Mouse (Mus musculus) forebrain, embryonic 13.5 days (tissue): ENCODE measurements around the gene Chtf18. TPM values are rescaled to one million over a fixed set of nuclear protein-coding genes. Genes with fewer than 3 reads are reported as not detected.

Experiments
- ATAC-seq: fragments of 200-750 bp; cut with Nextera tagmentation; 2 replicates; pipeline ENCODE4 v1.8.0; 2017
- H3K27ac ChIP-seq: fragments of 300-500 bp; sonication (generic); 2 replicates; pipeline ENCODE4 v1.5.1; 2015; ENCODE audit warnings: inconsistent platforms, mild to moderate bottlenecking, moderate library complexity
- H3K27me3 ChIP-seq: fragments of 300-500 bp; sonication (generic); 2 replicates; pipeline ENCODE4 v1.6.1; 2015; ENCODE audit warnings: mild to moderate bottlenecking, inconsistent platforms
- H3K36me3 ChIP-seq: fragments of 300-500 bp; sonication (generic); 2 replicates; pipeline ENCODE4 v1.6.1; 2015; ENCODE audit warnings: mild to moderate bottlenecking, inconsistent platforms; ENCODE audit not compliant: poor library complexity, severe bottlenecking
- H3K4me1 ChIP-seq: fragments of 300-500 bp; sonication (generic); 2 replicates; pipeline ENCODE4 v1.6.1; 2015; ENCODE audit warnings: inconsistent platforms
- H3K4me2 ChIP-seq: fragments of 300-500 bp; sonication (generic); 2 replicates; pipeline ENCODE4 v1.6.1; 2015; ENCODE audit warnings: inconsistent platforms, mild to moderate bottlenecking, moderate library complexity
- H3K4me3 ChIP-seq: fragments of 300-500 bp; sonication (generic); 2 replicates; pipeline ENCODE4 v1.5.1; 2015; ENCODE audit warnings: mild to moderate bottlenecking, inconsistent platforms
- H3K9ac ChIP-seq: fragments of 300-500 bp; sonication (generic); 2 replicates; pipeline ENCODE4 v1.6.1; 2015; ENCODE audit warnings: mild to moderate bottlenecking, inconsistent platforms
- H3K9me3 ChIP-seq: fragments of 300-500 bp; sonication (generic); replicated peaks from 2 replicates; pipeline ENCODE4 v1.6.1; 2016; ENCODE audit warnings: inconsistent platforms
- WGBS: fragments of 180-500 bp; shearing (Covaris S2); methylation state at CpG from one replicate; pipeline ENCODE4 v1.1.7; 2015; 5-methylcytosine and 5-hydroxymethylcytosine counted together
- polyA plus RNA-seq: library from polyadenylated mRNA; unstranded; fragments of >200 nt; fragmentation: Nextera tagmentation; extraction: Ambion mirVana; gene quantifications from 2 replicates; pipeline ENCODE4 v1.2.1, GENCODE M21; 2015

The Chtf18 gene
- polyA plus RNA-seq, 1 experiment from 2014 or later, result 24.6 TPM

DNA sequence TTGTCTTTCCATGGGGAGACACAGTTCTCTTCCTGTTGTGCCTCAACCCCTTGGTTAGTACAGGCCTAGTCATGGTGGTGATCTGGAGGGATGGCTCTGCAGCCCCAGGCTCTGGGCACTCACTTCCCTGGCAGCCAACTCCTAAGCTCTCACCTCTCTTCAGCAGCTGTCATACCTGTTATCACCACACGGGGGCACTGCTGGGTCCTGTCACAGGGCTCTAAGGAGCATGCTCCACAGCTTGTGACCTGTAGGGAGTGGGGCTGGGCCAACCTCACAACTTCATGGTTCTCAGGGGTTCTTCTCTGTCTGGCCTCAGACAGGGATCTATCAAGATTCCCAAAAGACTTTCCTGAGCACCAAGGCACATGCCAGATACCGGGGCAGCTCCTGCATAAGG, 4.9 kb upstream of the Chtf18 start:
- H3K36me3 ChIP-seq, result peaks cover 21% of the 10 kb centered on the region
- 25% methylated on average over 2 of the region's 2 CpGs for WGBS
- H3K4me2 ChIP-seq, result no peak overlapping the region

DNA sequence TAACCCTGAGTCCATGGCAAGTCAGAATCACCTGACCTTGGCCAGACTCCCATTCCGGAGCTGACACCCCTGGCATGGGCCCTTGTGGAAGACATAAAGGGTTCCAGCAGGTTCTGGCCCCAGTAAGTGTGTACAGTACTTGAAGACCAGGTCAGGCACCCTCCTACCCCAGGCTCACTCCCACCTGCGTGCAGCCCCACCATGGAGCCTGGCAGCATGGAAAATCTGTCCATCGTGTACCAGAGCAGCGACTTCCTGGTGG, 721 bp upstream of the Chtf18 start:
- peaks cover 32% of the 10 kb centered on the region for H3K4me1 ChIP-seq
- ATAC-seq, result no peak; the same call in none of the 2 replicates
- no peaks in the 10 kb centered on the region for H3K9me3 ChIP-seq
- 18% methylated on average over 4 of the region's 4 CpGs for WGBS
- no peak overlapping the region for H3K27ac ChIP-seq
- peak overlapping the region; percentile 80 for H3K9ac ChIP-seq
- peak overlapping the region; percentile 95 for H3K4me2 ChIP-seq
- H3K36me3 ChIP-seq, result peaks cover 38% of the 10 kb centered on the region
- H3K27me3 ChIP-seq, result no peaks in the 10 kb centered on the region
- H3K4me3 ChIP-seq, result peak overlapping the region; percentile 62

More for the DNA sequence above, 4.9 kb upstream of the Chtf18 start:
- Histone ChIP-seq H3K4me3 (no peak overlapping the region), H3K9ac (no peak overlapping the region), H3K27me3 (no peaks in the 10 kb centered on the region), H3K9me3 (no peaks in the 10 kb centered on the region), H3K27ac (no peak overlapping the region), H3K4me1 (peaks cover 13% of the 10 kb centered on the region)
- no peak for ATAC-seq

DNA sequence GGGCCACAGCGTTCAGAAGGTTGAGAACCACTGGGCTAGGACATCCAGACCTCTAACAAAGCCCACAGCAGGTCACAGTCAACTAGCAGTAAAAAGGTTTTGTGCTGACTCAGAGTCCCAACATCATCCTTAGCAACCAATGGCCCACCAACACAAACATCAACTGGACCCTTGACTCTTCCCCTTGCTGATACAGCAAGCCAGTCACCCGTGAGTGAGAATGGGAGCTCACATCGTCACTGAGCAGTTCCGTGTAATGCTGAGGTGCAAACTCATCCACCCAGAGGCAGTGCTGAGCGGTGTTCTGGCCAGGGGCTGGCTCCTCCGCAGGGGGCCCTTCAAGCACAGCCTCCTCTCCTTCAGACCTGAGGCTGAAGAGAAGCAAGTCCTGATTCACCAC, 2.0 kb downstream of the Chtf18 start:
- Histone ChIP-seq H3K27me3 (no peaks in the 10 kb centered on the region), H3K4me1 (peaks cover 32% of the 10 kb centered on the region), H3K4me3 (no peak overlapping the region), H3K9ac (no peak overlapping the region), H3K4me2 (no peak overlapping the region), H3K27ac (no peak overlapping the region), H3K9me3 (no peaks in the 10 kb centered on the region), H3K36me3 (peaks cover 53% of the 10 kb centered on the region)
- ATAC-seq, result no peak
- 82% methylated on average over 6 of the region's 6 CpGs for WGBS

DNA sequence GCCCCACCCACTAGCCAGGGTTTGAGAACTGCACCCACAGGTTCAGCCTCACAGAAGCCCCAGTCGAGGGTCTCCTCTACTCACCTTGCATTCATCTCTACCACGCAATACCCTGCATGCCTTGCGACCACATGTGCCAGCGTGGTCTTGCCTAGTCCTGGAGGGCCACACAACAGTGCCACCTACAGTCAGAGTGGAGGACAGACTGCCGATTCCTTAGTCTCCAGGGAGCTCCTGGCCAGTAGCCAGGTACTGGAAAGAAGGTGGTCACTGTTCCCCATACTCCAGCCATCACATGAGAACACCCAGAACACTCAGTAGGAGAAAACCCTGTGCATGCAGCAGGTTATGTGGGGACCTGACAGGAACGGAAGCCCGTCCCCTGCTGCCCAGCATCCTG, 3.3 kb downstream of the Chtf18 start:
- H3K4me2 ChIP-seq, result no peak overlapping the region
- 77% methylated on average over 7 of the region's 7 CpGs for WGBS
- peaks cover 30% of the 10 kb centered on the region for H3K4me1 ChIP-seq
- no peaks in the 10 kb centered on the region for H3K27me3 ChIP-seq
- no peak overlapping the region for H3K4me3 ChIP-seq
- H3K9ac ChIP-seq, result no peak overlapping the region
- peaks cover 58% of the 10 kb centered on the region for H3K36me3 ChIP-seq
- no peaks in the 10 kb centered on the region for H3K9me3 ChIP-seq
- H3K27ac ChIP-seq, result no peak overlapping the region
- ATAC-seq, result no peak

DNA sequence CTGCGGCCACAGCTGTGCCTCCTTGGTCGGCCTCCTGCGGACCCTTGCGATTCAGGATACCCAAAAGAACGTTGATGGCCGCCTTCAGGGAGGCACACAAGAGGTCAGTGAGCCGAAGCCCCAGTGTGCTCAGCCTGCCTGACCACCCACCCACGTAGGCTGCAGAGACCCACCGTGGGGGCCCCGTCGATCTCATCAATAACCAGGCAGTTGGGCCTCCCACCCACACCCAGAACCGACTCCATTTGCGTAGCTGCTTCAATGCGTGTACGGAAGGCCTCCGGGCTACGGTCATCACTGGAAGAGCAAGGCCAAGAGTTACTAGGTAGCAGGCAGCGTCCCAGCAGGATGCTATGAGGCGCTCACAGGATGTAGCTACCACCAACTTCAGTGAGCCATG, 3.7 kb downstream of the Chtf18 start:
- WGBS, result 96% methylated on average over 19 of the region's 19 CpGs
- H3K27me3 ChIP-seq, result no peaks in the 10 kb centered on the region
- H3K9me3 ChIP-seq, result no peaks in the 10 kb centered on the region
- ATAC-seq, result no peak
- H3K27ac ChIP-seq, result no peak overlapping the region
- peaks cover 55% of the 10 kb centered on the region for H3K36me3 ChIP-seq
- no peak overlapping the region for H3K4me3 ChIP-seq
- no peak overlapping the region for H3K9ac ChIP-seq
- H3K4me1 ChIP-seq, result peaks cover 26% of the 10 kb centered on the region
- H3K4me2 ChIP-seq, result no peak overlapping the region

DNA sequence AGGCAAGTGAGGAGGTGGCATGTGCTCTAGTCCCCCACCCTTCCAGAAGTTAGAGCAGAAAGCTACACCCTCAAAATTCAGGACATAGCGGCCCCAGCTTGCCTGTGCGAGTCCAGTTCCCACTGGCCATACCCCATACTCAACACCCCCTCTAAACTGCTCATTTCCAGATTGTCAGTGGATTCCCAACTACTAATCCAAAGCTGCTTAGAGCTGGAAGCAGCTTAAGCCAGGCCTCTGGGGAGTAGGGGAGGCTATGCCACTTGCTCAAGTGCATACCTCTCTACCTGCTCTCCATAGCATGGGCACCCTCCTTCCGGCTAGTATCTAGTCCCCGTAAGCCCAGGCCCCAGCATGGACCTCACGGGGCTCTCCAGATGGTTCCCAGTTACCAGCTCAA, 5.7 kb downstream of the Chtf18 start:
- H3K4me1 ChIP-seq, result peaks cover 22% of the 10 kb centered on the region
- no peak overlapping the region for H3K4me3 ChIP-seq
- no peaks in the 10 kb centered on the region for H3K9me3 ChIP-seq
- no peak for ATAC-seq
- whole genome bisulfite sequencing, result 95% methylated on average over 5 of the region's 5 CpGs
- H3K4me2 ChIP-seq, result no peak overlapping the region
- no peak overlapping the region for H3K27ac ChIP-seq
- no peak overlapping the region for H3K9ac ChIP-seq
- H3K27me3 ChIP-seq, result peaks cover 18% of the 10 kb centered on the region
- peaks cover 55% of the 10 kb centered on the region for H3K36me3 ChIP-seq

DNA sequence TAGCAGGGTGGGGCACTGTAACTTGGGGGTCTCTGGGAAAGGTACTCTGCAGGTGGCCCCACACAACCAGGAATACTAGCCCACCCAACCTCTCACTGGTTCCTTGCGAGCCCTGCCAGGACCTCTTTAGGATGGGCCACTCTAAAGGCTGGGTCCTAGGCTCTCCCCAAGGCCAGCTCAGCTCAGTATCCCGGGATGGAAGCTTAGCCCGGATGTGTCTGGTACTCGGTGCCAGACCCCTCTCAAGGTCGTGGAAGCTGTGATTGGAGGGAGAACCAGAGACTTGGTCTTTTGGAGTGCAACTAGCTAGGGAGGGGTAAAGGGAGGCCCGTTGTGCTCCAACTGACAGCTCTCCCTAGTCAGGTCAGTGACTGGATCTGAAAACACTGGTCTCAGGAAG, 9.5 kb downstream of the Chtf18 start:
- H3K27me3 ChIP-seq, result peaks cover 37% of the 10 kb centered on the region
- H3K9me3 ChIP-seq, result no peaks in the 10 kb centered on the region
- ATAC-seq, result no peak
- H3K4me3 ChIP-seq, result peak overlapping the region; percentile 35
- peaks cover 36% of the 10 kb centered on the region for H3K36me3 ChIP-seq
- peaks cover 9% of the 10 kb centered on the region for H3K4me1 ChIP-seq
- H3K4me2 ChIP-seq, result peak overlapping the region; percentile 61
- 11% methylated on average over 6 of the region's 6 CpGs for WGBS
- H3K9ac ChIP-seq, result peak overlapping the region; percentile 38; the same call in 1 of the 2 replicates
- no peak overlapping the region for H3K27ac ChIP-seq

DNA sequence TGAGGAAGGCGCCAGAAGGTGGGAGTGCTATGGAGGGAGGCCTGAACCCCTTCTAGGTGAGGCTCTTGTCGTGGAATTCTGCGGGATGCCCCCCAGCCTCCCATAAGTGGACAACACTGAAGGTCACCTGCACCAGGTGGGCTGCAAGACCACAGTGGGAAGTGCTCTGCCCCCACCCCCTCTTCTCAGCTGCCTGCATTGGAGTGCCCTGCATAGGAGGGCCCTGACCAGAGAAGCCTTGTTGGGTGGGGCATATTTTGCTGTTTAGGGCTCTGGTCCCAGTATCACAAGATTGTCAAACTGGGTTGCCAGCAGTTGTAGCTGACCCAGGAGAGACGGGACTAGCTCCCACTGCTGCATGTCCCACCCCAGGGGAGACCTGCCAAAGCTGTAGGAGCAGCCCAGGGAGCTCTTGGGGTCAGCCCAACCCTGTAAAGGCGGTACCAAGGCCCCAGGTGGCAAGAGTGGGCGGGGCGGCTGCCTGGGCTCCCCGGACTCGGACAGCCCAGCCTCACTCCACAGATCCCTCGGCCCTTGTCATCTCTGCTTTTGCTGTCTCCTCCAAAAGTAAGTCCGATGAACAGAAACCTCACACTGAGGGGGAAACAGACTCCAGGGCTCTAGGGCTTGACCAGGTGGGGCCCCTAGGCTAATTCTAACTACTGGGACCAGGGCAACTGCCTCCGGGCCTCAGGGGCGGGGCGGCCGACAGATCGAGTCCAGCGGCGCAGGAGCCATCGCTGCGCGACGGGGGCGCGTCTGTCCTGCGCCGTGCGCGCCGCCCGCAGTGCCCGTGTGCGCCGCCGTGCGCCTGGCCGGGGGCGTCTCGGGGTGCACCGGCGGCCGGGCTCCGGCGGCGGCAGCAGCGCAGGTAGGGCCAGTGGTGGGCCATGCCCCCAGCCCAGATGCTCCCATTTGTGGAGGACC, 10.2 kb downstream of the Chtf18 start, which contains the start of gene Gng13:
TSS of gene Gng13 (plus strand) at position 461 of the 927 bp plus-strand sequence.
- Histone ChIP-seq H3K4me2 (peak within 1 kb of the TSS; percentile 61), H3K27ac (no peak within 1 kb of the TSS), H3K9me3 (no peaks in the 10 kb centered on the region), H3K27me3 (peaks cover 37% of the 10 kb centered on the region), H3K4me3 (peak within 1 kb of the TSS; percentile 35), H3K36me3 (peaks cover 29% of the 10 kb centered on the region), H3K9ac (peak within 1 kb of the TSS; percentile 38), H3K4me1 (peaks cover 9% of the 10 kb centered on the region)
- peak; percentile 33; the same call in 1 of the 2 replicates for ATAC-seq
- WGBS, result under 1% methylated on average over 45 of the region's 45 CpGs

DNA sequence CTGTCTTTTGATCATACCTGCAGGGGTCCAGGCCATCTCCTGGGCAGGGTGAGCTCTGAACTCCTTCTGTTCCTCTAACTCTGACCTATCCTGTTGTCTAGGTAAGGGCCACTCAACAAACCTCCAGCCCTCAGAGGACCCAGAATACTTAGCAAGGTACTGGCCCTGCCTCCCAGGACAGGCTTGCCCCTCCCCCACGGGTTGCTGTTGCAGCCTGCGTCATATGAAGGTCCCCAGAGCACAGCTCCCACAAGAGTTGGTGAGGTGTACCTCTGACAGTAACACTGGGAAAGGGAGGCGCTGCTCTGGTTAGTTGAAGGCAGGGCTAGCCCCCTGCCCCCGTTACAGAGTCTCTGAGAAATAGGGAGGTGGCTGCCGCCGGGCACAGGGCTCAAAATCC, 11.1 kb downstream of the Chtf18 start:
- Histone ChIP-seq H3K9me3 (no peaks in the 10 kb centered on the region), H3K4me2 (no peak overlapping the region), H3K27me3 (peaks cover 37% of the 10 kb centered on the region), H3K27ac (no peak overlapping the region), H3K4me3 (no peak overlapping the region), H3K4me1 (peaks cover 9% of the 10 kb centered on the region), H3K36me3 (peaks cover 22% of the 10 kb centered on the region), H3K9ac (no peak overlapping the region)
- ATAC-seq, result no peak
- WGBS, result 5% methylated on average over 6 of the region's 6 CpGs

DNA sequence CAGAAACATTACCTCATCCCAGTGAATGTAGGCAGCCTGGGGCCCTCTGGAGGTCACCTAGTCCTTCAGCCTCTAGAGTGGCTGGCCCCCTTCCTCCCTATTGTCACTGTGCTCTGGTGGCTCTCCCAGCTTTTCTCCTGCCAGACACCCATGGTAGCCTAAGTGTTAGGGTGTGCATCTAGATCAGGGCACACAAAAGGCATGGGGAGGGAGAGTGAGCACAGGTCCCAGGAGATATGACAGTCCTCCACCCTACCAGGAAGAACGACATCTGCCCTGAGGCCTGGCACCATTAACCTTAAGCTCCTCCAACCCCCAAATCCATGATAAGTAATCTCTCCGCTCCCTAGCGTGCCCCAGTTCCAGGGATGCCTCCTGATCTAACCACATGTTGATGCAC, 11.6 kb downstream of the Chtf18 start:
- no peak overlapping the region for H3K4me2 ChIP-seq
- H3K4me3 ChIP-seq, result no peak overlapping the region
- H3K4me1 ChIP-seq, result peaks cover 9% of the 10 kb centered on the region
- 82% methylated on average over 3 of the region's 3 CpGs for WGBS
- no peak overlapping the region for H3K27ac ChIP-seq
- no peaks in the 10 kb centered on the region for H3K9me3 ChIP-seq
- no peak overlapping the region for H3K9ac ChIP-seq
- H3K36me3 ChIP-seq, result peaks cover 17% of the 10 kb centered on the region
- no peak for ATAC-seq
- H3K27me3 ChIP-seq, result peaks cover 37% of the 10 kb centered on the region

DNA sequence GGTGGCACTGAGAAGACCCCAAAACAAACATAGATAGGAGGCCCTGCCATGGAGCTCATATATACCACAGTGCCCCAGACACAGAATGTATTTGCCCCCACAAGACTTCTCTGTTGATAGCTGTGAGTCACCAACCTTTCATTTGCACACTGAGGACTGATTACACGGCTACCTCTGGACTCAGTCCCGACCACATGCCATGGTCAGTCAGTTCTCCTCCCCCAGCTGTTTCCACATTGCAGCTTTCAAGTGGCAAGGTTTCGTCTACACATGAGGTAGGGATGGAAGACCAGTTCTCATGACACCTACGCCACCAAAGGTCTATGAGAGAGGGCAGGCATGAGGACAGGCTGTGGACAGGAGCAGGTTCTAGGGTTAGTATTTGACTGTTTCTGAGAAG, 16.1 kb downstream of the Chtf18 start:
- no peak overlapping the region for H3K4me3 ChIP-seq
- no peak overlapping the region for H3K9ac ChIP-seq
- no peak overlapping the region for H3K4me2 ChIP-seq
- no peak for ATAC-seq
- H3K27me3 ChIP-seq, result peaks cover 16% of the 10 kb centered on the region
- no peak overlapping the region for H3K27ac ChIP-seq
- no peaks in the 10 kb centered on the region; the same call in 1 of the 2 replicates for H3K9me3 ChIP-seq
- H3K4me1 ChIP-seq, result no peaks in the 10 kb centered on the region
- WGBS, result 80% methylated on average over 4 of the region's 4 CpGs
- no peaks in the 10 kb centered on the region for H3K36me3 ChIP-seq

DNA sequence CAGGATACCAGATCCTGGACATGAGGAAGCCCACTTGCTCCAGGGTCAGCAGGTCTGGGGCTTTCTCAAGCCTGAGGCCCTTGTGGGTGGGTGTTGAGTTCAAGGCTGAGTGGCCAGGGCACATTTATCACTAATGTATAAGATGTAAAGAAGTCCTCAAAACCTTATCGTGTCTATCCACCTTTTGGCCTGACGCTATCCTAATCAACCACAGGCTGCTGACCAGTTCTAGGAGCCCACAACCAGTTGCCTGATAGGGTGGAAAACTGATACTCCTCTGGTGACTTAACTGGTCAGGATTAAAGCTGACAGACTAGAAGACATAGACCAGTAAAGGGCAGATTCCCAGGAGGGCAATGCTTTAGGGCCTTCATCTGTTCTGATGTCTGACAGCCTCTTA, 17.2 kb downstream of the Chtf18 start:
- H3K36me3 ChIP-seq, result no peaks in the 10 kb centered on the region
- no peak for ATAC-seq
- H3K4me3 ChIP-seq, result no peak overlapping the region
- H3K9ac ChIP-seq, result no peak overlapping the region
- no peaks in the 10 kb centered on the region for H3K4me1 ChIP-seq
- no peak overlapping the region for H3K4me2 ChIP-seq
- no peaks in the 10 kb centered on the region; the same call in 1 of the 2 replicates for H3K9me3 ChIP-seq
- H3K27ac ChIP-seq, result no peak overlapping the region
- H3K27me3 ChIP-seq, result peaks cover 5% of the 10 kb centered on the region; the same call in 1 of the 2 replicates
- WGBS, result 96% methylated on average over 2 of the region's 2 CpGs
